Mouse (Mus musculus): Measurements from ENCODE around the gene Gm5941. TPM values are rescaled to one million over a fixed set of nuclear protein-coding genes. Genes with fewer than 3 reads are reported as not detected.
"Not testable (repeated sequence)": the region's sequence is repeated elsewhere in the genome, so short reads cannot be mapped to it uniquely, and the experiment has no call there.

Gene Gm5941
- total RNA-seq (2021), result not detected
- long read RNA-seq, experiment 1, result 0 reads
- long read RNA-seq, experiment 2, result 0 reads

DNA sequence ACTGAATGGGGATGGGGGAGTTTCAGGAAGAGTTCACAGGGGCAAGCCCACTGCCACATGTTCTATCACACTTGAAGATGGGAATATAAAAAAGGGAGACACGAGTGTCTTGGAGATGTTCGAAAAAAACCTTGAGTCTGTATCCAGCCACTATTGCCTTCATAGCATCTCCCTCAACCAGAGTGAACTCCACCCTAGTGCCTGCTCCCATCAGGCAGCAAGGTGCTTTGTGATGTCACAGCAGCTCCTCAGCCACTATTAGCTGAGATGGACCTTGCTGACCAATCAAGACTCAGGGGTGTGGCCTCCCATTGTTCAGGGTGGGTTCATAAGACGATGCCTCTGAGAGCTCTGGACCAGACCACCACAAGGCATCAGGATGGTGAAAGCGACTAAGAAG is at the start of gene Gm5941:
Gene Gm5941 (plus strand): TSS at position 301 of the 400 bp plus-strand sequence.
- DNase-seq; intact Hi-C loops (cut with DNase I; ENCODE audit: low total_unique reads): not testable (repeated sequence)

GRCm38 (mm10) chrX:92460496-92460895 is 29.3 kb upstream of the Gm5941 start:
- no peak for DNase-seq
- intact Hi-C loops (cut with DNase I; ENCODE audit: low total_unique reads), result no loop called here

DNA sequence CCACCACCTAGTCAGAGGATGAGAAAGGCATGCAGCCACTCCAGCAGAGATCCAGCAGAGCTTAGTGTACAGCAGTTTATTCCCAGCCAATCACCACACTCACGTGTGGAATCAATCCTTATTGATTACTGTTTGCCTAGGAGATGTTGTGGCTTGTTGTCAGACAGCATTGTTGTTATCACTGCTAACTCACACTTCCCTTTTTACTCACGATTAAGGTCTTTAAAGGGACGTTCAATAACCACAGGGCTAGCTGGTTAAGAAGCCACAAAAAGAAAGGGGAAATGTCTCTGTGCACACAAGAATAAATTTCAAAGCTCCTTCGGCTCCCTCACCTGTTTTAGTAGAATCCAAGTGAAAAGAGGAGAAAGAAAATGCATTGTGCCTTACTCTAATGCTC is 25.0 kb upstream of the Gm5941 start:
- DNase-seq, result no peak
- intact Hi-C loops (cut with DNase I; ENCODE audit: low total_unique reads), result no loop called here

DNA sequence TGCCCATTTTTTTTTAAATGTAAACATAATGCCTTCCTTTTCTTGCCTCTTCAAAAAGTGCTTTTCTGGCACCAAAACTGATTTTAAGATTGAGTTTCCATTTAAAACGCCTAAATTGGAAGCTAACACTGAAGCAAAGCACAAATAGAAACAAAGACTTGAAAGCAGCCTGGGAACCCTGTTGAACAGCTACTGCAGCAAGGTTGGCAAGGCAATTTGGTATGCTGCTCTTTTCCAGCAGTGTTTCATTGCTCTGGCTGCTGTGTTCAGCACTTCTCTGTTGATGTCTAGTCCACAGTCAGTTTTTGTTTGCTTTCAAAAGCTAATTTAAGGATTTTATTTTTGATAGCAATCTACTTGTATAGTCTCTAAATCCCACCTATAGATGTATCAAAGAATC is 8.5 kb downstream of the Gm5941 start:
- no peak for DNase-seq
- intact Hi-C loops (cut with DNase I; ENCODE audit: low total_unique reads), result no loop called here

DNA sequence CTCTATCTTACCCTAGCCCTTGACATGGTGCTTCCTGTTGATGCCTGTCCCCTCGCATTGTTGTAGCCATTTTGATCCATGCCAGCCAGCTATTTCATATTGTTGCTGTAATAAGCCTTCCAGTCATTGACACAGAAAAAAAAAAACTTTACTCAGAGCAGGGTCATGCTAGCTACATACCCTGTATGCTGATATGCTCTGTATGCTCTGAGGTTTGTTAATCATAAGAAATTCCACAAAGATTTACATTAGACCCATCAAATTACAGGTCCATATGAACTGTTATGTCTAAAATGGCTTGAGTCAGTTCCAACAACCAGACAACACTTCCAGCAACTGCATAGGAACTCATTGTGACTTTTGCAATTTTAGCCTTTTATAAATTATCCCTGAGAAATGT is 38.1 kb downstream of the Gm5941 start:
- intact Hi-C loops (cut with DNase I; ENCODE audit: low total_unique reads), result no loop called here
- DNase-seq, result no peak

Other genes starting within 250 kb of the Gm5941 start
- gene Mageb18, start 109.6 kb downstream of the Gm5941 start, total RNA-seq (2021), result not detected